Mouse (Mus musculus): ENCODE measurements around the gene Gabrd. TPM values are rescaled to one million over a fixed set of nuclear protein-coding genes. Genes with fewer than 3 reads are reported as not detected.

The Gabrd gene
- polyA plus RNA-seq, 1 experiment from 2014 or later, result not detected

DNA sequence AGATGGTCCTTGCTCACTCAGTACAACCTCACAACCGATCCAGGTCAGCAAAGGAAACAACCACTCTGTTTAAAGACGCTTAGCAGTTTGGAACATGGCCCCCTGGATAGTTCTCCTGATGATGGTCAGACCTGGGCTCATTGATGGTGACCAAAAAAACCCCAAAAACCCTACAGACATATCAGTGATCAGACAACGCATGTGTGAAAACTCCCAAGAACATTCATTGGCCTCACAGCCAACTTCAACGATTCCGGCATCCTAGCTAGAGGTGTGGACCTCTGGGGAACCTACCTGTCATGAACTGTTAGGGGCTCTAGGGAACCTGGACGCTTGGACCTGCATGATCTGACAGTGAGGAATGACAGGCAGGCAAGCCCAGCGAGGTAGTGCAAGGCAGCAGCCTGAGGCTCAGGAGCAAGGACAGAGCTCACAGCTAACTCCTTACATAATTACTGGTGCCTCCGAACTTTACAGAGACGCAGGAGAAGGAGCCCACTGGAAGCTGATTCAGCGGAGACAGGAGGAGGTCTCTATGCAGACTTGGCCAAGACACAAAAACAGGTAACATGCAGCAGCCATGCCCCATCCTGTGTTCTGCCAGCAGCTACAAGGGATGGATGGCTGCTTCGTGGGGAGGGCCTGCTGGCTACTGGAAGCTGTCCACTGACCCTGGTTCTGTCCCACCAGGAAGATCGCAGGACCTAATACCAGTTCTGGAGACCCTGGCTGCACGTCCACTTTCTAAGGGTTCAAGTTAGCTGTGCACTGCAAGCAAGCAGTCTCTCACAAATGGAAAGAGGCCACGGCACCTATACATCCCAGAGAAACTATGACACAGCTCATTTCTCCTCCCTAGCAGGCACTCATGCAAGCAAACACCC lies 54.3 kb downstream of the Gabrd start:
- Histone ChIP-seq H3K4me3 (ENCODE audit: low read depth, low read length) (peak overlapping the region; percentile 55; the same call in 1 of the 2 replicates), H3K27me3 (ENCODE audit: control insufficient read depth, insufficient read depth, low read length) (no peaks in the 10 kb centered on the region; the same call in 1 of the 2 replicates), H3K4me2 (ENCODE audit: low read depth) (peak overlapping the region; percentile 96), H3K9ac (ENCODE audit: low read length) (peak overlapping the region; percentile 82), H3K27ac (ENCODE audit: low read depth, low read length) (no peak overlapping the region), H3K9me3 (ENCODE audit: control insufficient read depth, low read length) (no peaks in the 10 kb centered on the region), H3K36me3 (ENCODE audit: control insufficient read depth, insufficient read depth, low read length) (no peaks in the 10 kb centered on the region), H3K4me1 (ENCODE audit: control insufficient read depth, insufficient read depth, low read length) (peaks cover 8% of the 10 kb centered on the region)
- no peak for DNase-seq (ENCODE audit: low spot score)
- ATAC-seq (ENCODE audit: insufficient read depth, low FRiP score, low TSS enrichment), result no peak
- WGBS, result 82% methylated on average over 14 of the region's 14 CpGs

DNA sequence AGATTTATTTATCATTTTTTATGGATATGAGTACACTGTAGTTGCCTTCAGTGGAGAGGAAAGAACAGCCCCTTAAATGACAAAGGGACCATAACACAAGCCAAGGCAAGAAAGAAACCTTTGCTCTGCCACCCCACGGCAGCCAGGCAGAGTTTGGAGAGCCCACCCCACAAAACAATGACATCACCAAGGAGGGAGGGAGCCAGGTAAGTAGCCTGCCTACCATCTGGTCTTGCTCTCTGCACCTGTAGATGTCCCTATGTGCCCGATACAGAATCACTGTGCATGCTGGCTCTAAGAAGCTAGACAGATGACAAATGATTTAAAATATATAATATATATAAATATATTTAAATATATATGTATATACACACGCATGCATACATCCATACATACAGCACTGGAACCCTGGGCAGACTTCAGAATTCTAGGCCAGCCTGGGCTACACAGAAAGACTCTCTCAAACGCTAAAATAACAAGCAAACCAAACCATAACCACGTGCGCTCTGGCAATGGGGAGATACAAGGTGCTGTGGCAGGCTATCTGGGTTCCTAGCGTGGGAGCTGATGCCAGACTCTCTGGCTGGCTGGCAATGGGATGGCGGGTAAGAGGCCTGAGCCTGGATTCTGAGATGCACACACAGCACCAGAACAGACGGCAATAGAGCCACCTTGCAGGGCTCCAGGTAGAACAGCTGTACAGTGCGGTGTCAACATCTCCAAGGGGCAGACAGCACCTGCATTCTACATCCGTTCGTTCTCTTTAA lies 61.4 kb downstream of the Gabrd start:
- Histone ChIP-seq H3K27ac (ENCODE audit: low read depth, low read length) (no peak overlapping the region), H3K9ac (ENCODE audit: low read length) (no peak overlapping the region), H3K27me3 (ENCODE audit: control insufficient read depth, insufficient read depth, low read length) (no peaks in the 10 kb centered on the region), H3K36me3 (ENCODE audit: control insufficient read depth, insufficient read depth, low read length) (no peaks in the 10 kb centered on the region), H3K4me3 (ENCODE audit: low read depth, low read length) (no peak overlapping the region), H3K4me1 (ENCODE audit: control insufficient read depth, insufficient read depth, low read length) (no peaks in the 10 kb centered on the region), H3K4me2 (ENCODE audit: low read depth) (no peak overlapping the region), H3K9me3 (ENCODE audit: control insufficient read depth, low read length) (no peaks in the 10 kb centered on the region)
- DNase-seq (ENCODE audit: low spot score) (no peak), ATAC-seq (ENCODE audit: insufficient read depth, low FRiP score, low TSS enrichment) (no peak)
- 91% methylated on average over 12 of the region's 12 CpGs for whole genome bisulfite sequencing

Other genes with a start within 250 kb of the Gabrd start
- gene Ski, start 175.5 kb downstream of the Gabrd start, polyA plus RNA-seq (2014; fragmentation: Nextera tagmentation; extraction: Ambion mirVana), result 15.1 and 16.6 TPM in 2 replicates
- gene Faap20, start 148.3 kb downstream of the Gabrd start, polyA plus RNA-seq (2014; fragmentation: Nextera tagmentation; extraction: Ambion mirVana), result 96.6 and 98.1 TPM in 2 replicates
- 17.8 and 22.7 TPM in 2 replicates for gene Prkcz, start 36.8 kb downstream of the Gabrd start, polyA plus RNA-seq (2014; fragmentation: Nextera tagmentation; extraction: Ambion mirVana)
- 5.4 and 5.6 TPM in 2 replicates for gene Cfap74, start 11.1 kb upstream of the Gabrd start, polyA plus RNA-seq (2014; fragmentation: Nextera tagmentation; extraction: Ambion mirVana)
- gene Tmem52, start 71.0 kb upstream of the Gabrd start, polyA plus RNA-seq (2014; fragmentation: Nextera tagmentation; extraction: Ambion mirVana), result not detected in 2 replicates
- 778 and 796 TPM in 2 replicates for gene Gnb1, start 93.2 kb upstream of the Gabrd start, polyA plus RNA-seq (2014; fragmentation: Nextera tagmentation; extraction: Ambion mirVana)
- gene Nadk, start 164.3 kb upstream of the Gabrd start, polyA plus RNA-seq (2014; fragmentation: Nextera tagmentation; extraction: Ambion mirVana), result 107 and 110 TPM in 2 replicates
- 18.3 and 18.7 TPM in 2 replicates for gene Slc35e2, start 203.3 kb upstream of the Gabrd start, polyA plus RNA-seq (2014; fragmentation: Nextera tagmentation; extraction: Ambion mirVana)
- 70.5 and 74.7 TPM in 2 replicates for gene Cdk11b, start 226.7 kb upstream of the Gabrd start, polyA plus RNA-seq (2014; fragmentation: Nextera tagmentation; extraction: Ambion mirVana)
- not detected in 2 replicates for gene Gm10563, start 247.3 kb upstream of the Gabrd start, polyA plus RNA-seq (2014; fragmentation: Nextera tagmentation; extraction: Ambion mirVana)